Mouse (Mus musculus) ES-Bruce4 (cell line): ENCODE results near the gene Emc8. TPM values are rescaled to one million over a fixed set of nuclear protein-coding genes. Genes with fewer than 3 reads are reported as not detected.

Experiments used
- H3K27ac ChIP-seq: 2 replicates; pipeline ENCODE4 v1.5.1; 2012; ENCODE audit warnings: low read length, inconsistent platforms; ENCODE audit not compliant: insufficient read depth
- H3K27me3 ChIP-seq: 2 replicates; pipeline ENCODE4 v1.6.1; 2012; ENCODE audit warnings: mild to moderate bottlenecking, low read length, inconsistent platforms; ENCODE audit not compliant: control insufficient read depth, poor library complexity, insufficient read depth, severe bottlenecking
- H3K36me3 ChIP-seq: 2 replicates; pipeline ENCODE4 v1.6.1; 2012; ENCODE audit warnings: inconsistent platforms, mild to moderate bottlenecking, low read length, moderate library complexity; ENCODE audit not compliant: control insufficient read depth, poor library complexity, insufficient read depth, severe bottlenecking
- H3K4me1 ChIP-seq: one replicate; pipeline ENCODE4 v1.8.1; 2011; ENCODE audit warnings: low read length; ENCODE audit not compliant: control insufficient read depth, insufficient read depth
- H3K4me3 ChIP-seq: 2 replicates; pipeline ENCODE4 v1.5.1; 2011; ENCODE audit warnings: low read depth, mild to moderate bottlenecking, low read length
- H3K9ac ChIP-seq: 2 replicates; pipeline ENCODE4 v1.6.1; 2012; ENCODE audit warnings: low read depth, mild to moderate bottlenecking, inconsistent platforms; ENCODE audit not compliant: poor library complexity, severe bottlenecking
- H3K9me3 ChIP-seq: replicated peaks from 2 replicates; pipeline ENCODE4 v1.6.1; 2012; ENCODE audit warnings: mild to moderate bottlenecking, low read length, inconsistent platforms; ENCODE audit not compliant: control insufficient read depth, poor library complexity, insufficient read depth, severe bottlenecking
- CTCF ChIP-seq: IDR thresholded peaks from one replicate; pipeline ENCODE4 v1.8.1; 2011; ENCODE audit warnings: low read depth, low read length
- EP300 ChIP-seq: IDR thresholded peaks from 2 replicates; pipeline ENCODE4 v1.6.1; 2011; ENCODE audit warnings: low read depth, low read length; ENCODE audit not compliant: insufficient read depth
- POLR2A ChIP-seq: IDR thresholded peaks from one replicate; pipeline ENCODE4 v1.8.1; 2011; ENCODE audit warnings: low read length; ENCODE audit not compliant: insufficient read depth
- polyA plus RNA-seq: library from polyadenylated mRNA; stranded (reverse); fragments of >200 nt; gene quantifications from 2 replicates; pipeline ENCODE4 v1.2.4, GENCODE M21; 2011; ENCODE audit warnings: low read depth; ENCODE audit not compliant: missing spikeins, insufficient read depth, insufficient read length

Emc8 gene
- polyA plus RNA-seq, 1 experiment, result 124 TPM

GRCm38 (mm10) chr8:120664566-120664965 is 3.8 kb downstream of the Emc8 start:
- no peak for TF ChIP-seq POLR2A
- TF ChIP-seq CTCF, result peak; percentile 10
- Histone ChIP-seq H3K4me1 (peaks cover 2% of the 10 kb centered on the region), H3K27ac (no peak overlapping the region), H3K9ac (no peak overlapping the region), H3K36me3 (peaks cover 32% of the 10 kb centered on the region), H3K27me3 (no peaks in the 10 kb centered on the region), H3K4me3 (no peak overlapping the region), H3K9me3 (no peaks in the 10 kb centered on the region)

GRCm38 (mm10) chr8:120657415-120657814 is 11.0 kb downstream of the Emc8 start:
- H3K4me1 ChIP-seq, result peaks cover 2% of the 10 kb centered on the region
- no peak overlapping the region for H3K4me3 ChIP-seq
- peaks cover 72% of the 10 kb centered on the region for H3K36me3 ChIP-seq
- no peak overlapping the region for H3K9ac ChIP-seq
- no peaks in the 10 kb centered on the region for H3K9me3 ChIP-seq
- H3K27ac ChIP-seq, result no peak overlapping the region
- H3K27me3 ChIP-seq, result no peaks in the 10 kb centered on the region
- no peak for TF ChIP-seq CTCF

- peaks cover 2% of the 10 kb centered on the region for H3K4me1 ChIP-seq
- H3K9me3 ChIP-seq, result no peaks in the 10 kb centered on the region
- H3K27ac ChIP-seq, result no peak overlapping the region
- no peak for TF ChIP-seq CTCF
- TF ChIP-seq POLR2A, result no peak
- no peak for TF ChIP-seq EP300
- H3K9ac ChIP-seq, result no peak overlapping the region
- H3K4me3 ChIP-seq, result no peak overlapping the region
- H3K36me3 ChIP-seq, result peaks cover 72% of the 10 kb centered on the region
- no peaks in the 10 kb centered on the region for H3K27me3 ChIP-seq
These were observed 11.9 kb downstream of the Emc8 start for GRCm38 (mm10) chr8:120656322-120657052.

GRCm38 (mm10) chr8:120647532-120647931 is 20.8 kb downstream of the Emc8 start, which contains the start of gene 1190005I06Rik:
Gene 1190005I06Rik, minus strand, starts transcription at chr8:120647632.
- H3K27ac ChIP-seq, result no peak within 1 kb of the TSS
- no peaks in the 10 kb centered on the region for H3K36me3 ChIP-seq
- no peaks in the 10 kb centered on the region for H3K27me3 ChIP-seq
- H3K4me1 ChIP-seq, result no peaks in the 10 kb centered on the region
- no peaks in the 10 kb centered on the region for H3K9me3 ChIP-seq
- H3K4me3 ChIP-seq, result no peak within 1 kb of the TSS
- no peak within 1 kb of the TSS for H3K9ac ChIP-seq
- no peak for TF ChIP-seq CTCF
- TF ChIP-seq EP300, result no peak
- TF ChIP-seq POLR2A, result no peak

- Histone ChIP-seq H3K9ac (no peak overlapping the region), H3K27me3 (no peaks in the 10 kb centered on the region), H3K4me3 (no peak overlapping the region), H3K36me3 (no peaks in the 10 kb centered on the region), H3K9me3 (no peaks in the 10 kb centered on the region), H3K27ac (no peak overlapping the region), H3K4me1 (no peaks in the 10 kb centered on the region)
- TF ChIP-seq POLR2A (no peak), CTCF (no peak), EP300 (no peak)
These were observed 23.7 kb downstream of the Emc8 start for GRCm38 (mm10) chr8:120644663-120645062.

GRCm38 (mm10) chr8:120642031-120642662 is 26.2 kb downstream of the Emc8 start:
- Histone ChIP-seq H3K9ac (no peak overlapping the region), H3K27ac (no peak overlapping the region), H3K9me3 (no peaks in the 10 kb centered on the region)

More at GRCm38 (mm10) chr8:120642031-120642662, 26.2 kb downstream of the Emc8 start:
- Histone ChIP-seq H3K4me1 (no peaks in the 10 kb centered on the region), H3K36me3 (no peaks in the 10 kb centered on the region), H3K27me3 (no peaks in the 10 kb centered on the region), H3K4me3 (no peak overlapping the region)
- TF ChIP-seq CTCF (peak; percentile 3), EP300 (no peak)
